Mouse (Mus musculus): ENCODE measurements around the gene Chaf1a.

The Chaf1a gene

GRCm38 (mm10) chr17:56040030-56040856, at the start of gene Chaf1a:
TSS of gene Chaf1a (plus strand) at chr17:56040439.
- DNase-seq (ENCODE audit: low read depth, low spot score): peak; percentile 97

- no peak for DNase-seq (ENCODE audit: low read depth, low spot score)
Observed at GRCm38 (mm10) chr17:55996007-55996406, 44.2 kb upstream of the Chaf1a start.

- DNase-seq (ENCODE audit: low read depth, low spot score): no peak
Observed at GRCm38 (mm10) chr17:55999794-56000499, 40.3 kb upstream of the Chaf1a start.

- DNase-seq (ENCODE audit: low read depth, low spot score): no peak
Observed at GRCm38 (mm10) chr17:56003000-56003399, 37.2 kb upstream of the Chaf1a start.

DNA sequence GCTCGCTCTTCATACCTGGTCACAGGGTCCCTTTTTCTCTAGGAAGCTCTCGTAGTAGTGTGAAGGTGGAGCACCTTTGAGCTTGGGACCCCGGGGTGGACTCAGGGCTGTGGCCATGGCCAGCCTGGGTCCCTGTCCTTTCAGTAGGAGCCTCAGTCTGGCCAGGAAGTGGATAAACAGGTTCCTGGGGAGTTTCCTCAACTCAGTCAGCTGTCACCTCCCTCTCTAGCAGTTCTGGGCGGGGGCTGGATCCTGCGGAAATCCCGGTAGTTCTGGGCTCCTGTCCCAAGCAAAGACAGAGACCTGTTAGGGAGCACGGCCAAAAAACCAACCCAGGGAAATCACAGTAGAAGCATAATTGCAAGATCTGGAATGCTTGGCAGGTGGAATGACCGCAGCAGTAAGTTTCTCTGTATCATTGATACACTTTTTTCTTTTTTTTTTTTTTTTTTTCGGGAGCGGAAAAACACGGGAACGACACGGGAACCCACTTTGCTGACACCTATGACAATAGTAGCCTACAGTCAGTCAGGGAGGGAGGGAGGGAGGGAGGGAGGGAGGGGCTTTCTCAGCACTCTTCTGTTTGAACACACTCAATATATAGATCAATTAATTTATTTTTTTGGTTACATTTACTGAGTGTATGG, 34.7 kb upstream of the Chaf1a start, which contains the start of the genes Stap2 and Mpnd:
Stap2 (minus strand) TSS at position 170 of the 647 bp plus-strand sequence.
Mpnd (plus strand) TSS at position 297 of the 647 bp plus-strand sequence.
- peak; percentile 69 for DNase-seq (ENCODE audit: low read depth, low spot score)

DNA sequence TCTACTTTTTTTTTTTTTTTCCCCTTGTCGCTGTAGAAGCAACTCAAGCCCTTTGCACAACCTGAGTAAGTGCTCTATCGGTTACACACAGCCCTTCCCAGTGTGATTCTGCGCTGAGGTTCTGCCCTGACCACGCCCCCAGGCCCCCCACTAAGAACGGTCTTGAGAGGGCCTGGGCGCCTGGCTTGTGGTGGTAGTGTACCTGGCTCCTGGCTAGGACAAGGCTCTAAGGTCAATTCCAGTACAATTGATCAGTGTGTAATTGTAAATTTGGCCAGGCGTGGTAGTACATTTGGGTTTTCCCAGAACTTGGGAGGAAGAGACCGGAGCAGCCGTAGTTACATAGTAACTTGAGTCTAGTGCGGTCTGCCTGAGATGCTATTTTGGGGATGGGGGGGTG, 33.3 kb upstream of the Chaf1a start:
- no peak for DNase-seq (ENCODE audit: low read depth, low spot score)

- no peak for DNase-seq (ENCODE audit: low read depth, low spot score)
Observed at GRCm38 (mm10) chr17:56007444-56008355, 32.5 kb upstream of the Chaf1a start.

GRCm38 (mm10) chr17:56008356-56009087, 31.7 kb upstream of the Chaf1a start:
- DNase-seq (ENCODE audit: low read depth, low spot score): peak; percentile 93

- DNase-seq (ENCODE audit: low read depth, low spot score): peak; percentile 93
Observed at GRCm38 (mm10) chr17:56009088-56009961, 30.9 kb upstream of the Chaf1a start.

- DNase-seq (ENCODE audit: low read depth, low spot score): no peak
Observed at GRCm38 (mm10) chr17:56009962-56010240, 30.3 kb upstream of the Chaf1a start.

GRCm38 (mm10) chr17:56010255-56010654, 30.0 kb upstream of the Chaf1a start:
- no peak for DNase-seq (ENCODE audit: low read depth, low spot score)

DNA sequence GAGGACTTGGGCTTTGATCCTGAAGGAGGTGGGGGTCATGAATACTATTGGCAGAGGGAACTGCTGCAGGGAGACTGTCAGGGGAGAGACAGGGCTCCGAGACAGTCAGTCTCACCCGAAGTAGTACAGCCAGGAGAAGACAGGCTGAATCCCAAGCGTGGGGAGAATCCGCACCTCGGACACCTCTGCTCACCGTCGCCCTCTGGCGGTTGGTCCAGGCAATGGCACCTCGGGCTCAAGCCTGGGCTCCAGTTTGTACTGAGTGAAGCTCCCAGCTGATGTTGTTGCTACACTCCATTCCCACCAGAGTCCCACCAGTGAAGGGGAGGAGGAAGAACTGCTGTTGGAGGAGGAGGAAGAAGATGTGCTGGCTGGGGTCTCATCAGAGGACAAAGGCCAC, 29.6 kb upstream of the Chaf1a start:
- peak; percentile 67 for DNase-seq (ENCODE audit: low read depth, low spot score)

GRCm38 (mm10) chr17:56011441-56011840, 28.8 kb upstream of the Chaf1a start:
- no peak for DNase-seq (ENCODE audit: low read depth, low spot score)

DNA sequence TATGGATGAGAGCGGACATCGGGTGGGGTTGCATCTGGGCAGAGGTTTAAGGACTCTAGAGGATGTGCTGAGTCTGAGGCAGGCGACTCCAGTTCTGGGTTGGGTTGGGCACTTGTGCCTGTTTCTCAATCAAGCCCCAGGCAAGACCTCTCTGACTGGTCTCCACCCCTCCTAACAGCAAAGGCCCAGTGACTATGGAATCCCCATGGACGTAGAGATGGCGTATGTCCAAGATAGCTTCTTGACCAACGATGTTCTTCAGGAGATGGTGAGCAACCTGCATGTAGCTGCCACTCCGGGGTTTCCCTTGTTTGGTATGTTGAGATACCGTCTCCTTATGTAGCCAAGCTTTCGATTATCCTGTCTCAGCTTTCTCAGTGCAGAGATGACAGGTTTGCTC, 24.9 kb upstream of the Chaf1a start:
- no peak for DNase-seq (ENCODE audit: low read depth, low spot score)

DNA sequence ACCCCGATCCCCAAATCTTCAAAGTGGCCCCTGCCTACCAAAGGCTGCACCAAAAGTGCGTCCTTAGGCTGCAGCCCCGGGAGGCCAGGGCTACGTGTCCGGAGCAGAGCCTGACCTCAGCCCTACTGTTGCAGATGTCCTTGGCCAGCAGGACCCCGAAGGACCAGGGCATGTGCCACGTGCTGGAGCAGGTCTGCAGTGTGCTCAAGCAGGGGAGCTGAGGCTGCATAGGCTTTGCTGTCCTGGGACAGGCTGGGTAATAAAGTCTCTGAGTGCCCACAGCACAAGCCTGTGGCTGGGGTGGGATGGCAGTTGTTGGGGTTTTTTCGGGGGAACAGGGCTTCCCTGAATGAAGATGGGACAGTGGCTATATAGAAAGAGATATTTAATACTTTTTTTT, 23.9 kb upstream of the Chaf1a start:
- no peak for DNase-seq (ENCODE audit: low read depth, low spot score)

GRCm38 (mm10) chr17:56016793-56017785, 23.1 kb upstream of the Chaf1a start:
- DNase-seq (ENCODE audit: low read depth, low spot score): no peak

- no peak for DNase-seq (ENCODE audit: low read depth, low spot score)
Observed at GRCm38 (mm10) chr17:56017848-56018247, 22.4 kb upstream of the Chaf1a start.

- DNase-seq (ENCODE audit: low read depth, low spot score): peak; percentile 69
Observed at GRCm38 (mm10) chr17:56018347-56019131, 21.7 kb upstream of the Chaf1a start.

Measured in CD4-positive helper T cell, adult 2 months (primary cell).